Mouse (Mus musculus) urinary bladder, postnatal 14 days (tissue): Measurements from ENCODE around the gene Ifitm6.
"Not testable (repeated sequence)": the region's sequence is repeated elsewhere in the genome, so short reads cannot be mapped to it uniquely, and the experiment has no call there.

Experiments
- DNase-seq: peaks from one replicate; pipeline ENCODE4 v3.0.0; 2021; ENCODE audit warnings: low spot score

Gene Ifitm6

GRCm38 (mm10) chr7:140971479-140972171 lies 46.1 kb downstream of the Ifitm6 start:
- DNase-seq: no peak

GRCm38 (mm10) chr7:140970931-140971330 lies 46.8 kb downstream of the Ifitm6 start:
- no peak for DNase-seq

- not testable (repeated sequence) for DNase-seq
Measured at GRCm38 (mm10) chr7:140968710-140969109, 49.0 kb downstream of the Ifitm6 start.

GRCm38 (mm10) chr7:140967862-140968591 lies 49.7 kb downstream of the Ifitm6 start:
- DNase-seq: no peak

GRCm38 (mm10) chr7:140966921-140967320 lies 50.8 kb downstream of the Ifitm6 start, which contains the start of gene Ifitm1:
Gene Ifitm1, plus strand, starts transcription at chr7:140967221.
- DNase-seq: no peak
